Mouse (Mus musculus): ENCODE data around the gene Cr1l. TPM values are rescaled to one million over a fixed set of nuclear protein-coding genes. Genes with fewer than 3 reads are reported as not detected.

Cr1l gene
- 10 to 100 TPM; 83.7 to 92.7 TPM for total RNA-seq (2023)

GRCm38 (mm10) chr1:195130953-195131674, at the start of gene Cr1l:
Gene Cr1l (minus strand): TSS chr1:195131586.

GRCm38 (mm10) chr1:195175980-195176931, 44.9 kb upstream of the Cr1l start, which contains the start of gene Cr2:
Gene Cr2 (minus strand): TSS chr1:195176716.

GRCm38 (mm10) chr1:195092220-195092720, 39.1 kb downstream of the Cr1l start, which contains the start of gene Cd46:
Gene Cd46 (minus strand): TSS chr1:195092249.

Other genes starting within 250 kb of the Cr1l start
- gene Cd34, start 192.8 kb downstream of the Cr1l start, total RNA-seq (2023): 1 to 10 TPM; 8.4 to 8.6 TPM
- 1 to 10 TPM; 2.8 to 5.1 TPM for gene Cd46, start 39.3 kb downstream of the Cr1l start, total RNA-seq (2023)
- under 1 TPM in 1 of 2 experiments, not detected in 1; 0.37 TPM for gene Cr2, start 45.1 kb upstream of the Cr1l start, total RNA-seq (2023)

Data from neutrophil, adult 59 days (primary cell).